In the genomic region with DNA sequence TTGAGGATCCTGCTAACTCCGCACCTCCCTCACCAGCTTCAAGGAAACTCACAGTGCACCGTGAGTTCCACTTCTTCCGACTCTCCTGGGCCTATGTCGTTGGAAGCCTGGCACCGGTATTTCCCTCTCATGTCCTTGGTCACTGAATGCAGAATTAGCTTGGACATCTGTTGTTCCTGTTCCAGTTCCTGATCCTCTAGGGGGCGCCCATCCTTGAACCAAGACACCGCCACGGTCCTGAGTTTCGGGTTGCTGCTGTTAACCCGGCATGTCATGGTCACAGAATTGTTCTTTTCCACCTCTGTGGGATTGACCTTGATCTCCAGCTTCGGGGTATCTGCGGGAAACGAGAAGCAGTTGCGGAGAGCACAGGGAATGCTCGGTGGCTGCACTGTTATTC, we compare ENCODE assay signal across 8 mouse cellular contexts. TPM values are rescaled to one million over a fixed set of nuclear protein-coding genes. Genes with fewer than 3 reads are reported as not detected.
A peak's percentile ranks its signal among the peaks of the same experiment; 100 is the strongest.
DNase-seq lines count a peak whose midpoint lies in the region; ATAC-seq lines count a peak whose summit lies in the region.

No protein-coding gene starts in this region.

- no peaks in the 10 kb centered on the region for H3K4me1 ChIP-seq in intestine, embryonic 16.5 days (ENCODE audit: control insufficient read depth, insufficient read depth, low read length)
- no peaks in the 10 kb centered on the region for H3K4me1 ChIP-seq in midbrain, embryonic 11.5 days (ENCODE audit: control insufficient read depth, insufficient read depth, low read length)

- no peak overlapping the region for H3K4me3 ChIP-seq in intestine, embryonic 16.5 days (ENCODE audit: low read length)
- H3K4me3 ChIP-seq in midbrain, embryonic 11.5 days (ENCODE audit: low read depth, low read length) = no peak overlapping the region

- peak; percentile 61 for DNase-seq in WW6 (ENCODE audit: low read depth, low spot score)
- peak; percentile 73 to 88 for DNase-seq in cerebellum, postnatal 25 days
- DNase-seq in gastrocnemius, postnatal 4 days (ENCODE audit: low spot score in 2 of 2) = peak; percentile 53 to 73
- peak; percentile 63 to 77 for DNase-seq in left cerebral cortex, postnatal 14 days (ENCODE audit: low spot score in 2 of 2)
- DNase-seq in midbrain, embryonic 11.5 days (ENCODE audit: low spot score, missing footprints) = peak; percentile 92
- DNase-seq in right cerebral cortex, postnatal 4 days = peak; percentile 74
- DNase-seq in urinary bladder, postnatal 4 days (ENCODE audit: low spot score in 2 of 2) = peak; percentile 51 to 79

- intact Hi-C loops in left cerebral cortex, postnatal 14 days (cut with DNase I) = no loop called here

- no peaks in the 10 kb centered on the region for H3K36me3 ChIP-seq in intestine, embryonic 16.5 days (ENCODE audit: control insufficient read depth, insufficient read depth, low read length)
- H3K36me3 ChIP-seq in midbrain, embryonic 11.5 days (ENCODE audit: control insufficient read depth, insufficient read depth, low read length) = no peaks in the 10 kb centered on the region

- no peak overlapping the region for H3K9ac ChIP-seq in intestine, embryonic 16.5 days (ENCODE audit: low read depth, low read length)
- H3K9ac ChIP-seq in midbrain, embryonic 11.5 days (ENCODE audit: low read length) = no peak overlapping the region

- peak; percentile 60; the same call in 1 of the 2 replicates for ATAC-seq in intestine, embryonic 16.5 days
- ATAC-seq in midbrain, embryonic 11.5 days (ENCODE audit: low FRiP score) = no peak

- no peak overlapping the region for H3K27ac ChIP-seq in intestine, embryonic 16.5 days (ENCODE audit: low read length)
- no peak overlapping the region for H3K27ac ChIP-seq in midbrain, embryonic 11.5 days (ENCODE audit: low read depth, low read length)

- H3K27me3 ChIP-seq in intestine, embryonic 16.5 days (replicated peaks; ENCODE audit: control insufficient read depth, insufficient read depth, low read length) = no peaks in the 10 kb centered on the region
- H3K27me3 ChIP-seq in midbrain, embryonic 11.5 days (ENCODE audit: control insufficient read depth, insufficient read depth, low read length) = no peaks in the 10 kb centered on the region

- H3K4me2 ChIP-seq in intestine, embryonic 16.5 days (ENCODE audit: low read depth, low read length) = 0 out of 2 replicates have a peak overlapping the region, but pooled peaks have one; percentile 29
- H3K4me2 ChIP-seq in midbrain, embryonic 11.5 days = no peak overlapping the region

- WGBS in intestine, embryonic 16.5 days = 19% methylated on average over 15 of the region's 15 CpGs
- 32% methylated on average over 15 of the region's 15 CpGs for WGBS in midbrain, embryonic 11.5 days

- H3K9me3 ChIP-seq in intestine, embryonic 16.5 days (ENCODE audit: control insufficient read depth, low read length) = no peaks in the 10 kb centered on the region
- no peaks in the 10 kb centered on the region for H3K9me3 ChIP-seq in midbrain, embryonic 11.5 days (ENCODE audit: control insufficient read depth, low read length)

RNA-seq across cellular contexts. Expression of gene Cd22, which starts 7.1 kb away (rescaled TPM):
- under 1 TPM; 0.54 to 0.81 TPM for total RNA-seq in gastrocnemius, postnatal 4 days (2021)
- polyA plus RNA-seq in intestine, embryonic 16.5 days (2015; fragmentation: Nextera tagmentation; extraction: Ambion mirVana) = 0.62 and 0.70 TPM in 2 replicates
- total RNA-seq in left cerebral cortex, postnatal 14 days (2021) = not detected
- not detected in 2 replicates for polyA plus RNA-seq in midbrain, embryonic 11.5 days (2014; fragmentation: Nextera tagmentation; extraction: Ambion mirVana)

RNA-seq across cellular contexts. Expression of gene Ffar1, which starts 11.7 kb away (rescaled TPM):
- total RNA-seq in gastrocnemius, postnatal 4 days (2021) = not detected
- polyA plus RNA-seq in intestine, embryonic 16.5 days (2015; fragmentation: Nextera tagmentation; extraction: Ambion mirVana) = 0.35 and 0.37 TPM in 2 replicates
- not detected for total RNA-seq in left cerebral cortex, postnatal 14 days (2021)
- polyA plus RNA-seq in midbrain, embryonic 11.5 days (2014; fragmentation: Nextera tagmentation; extraction: Ambion mirVana) = not detected in 2 replicates

RNA-seq across cellular contexts. Expression of gene Ffar3, which starts 17.1 kb away (rescaled TPM):
- total RNA-seq in gastrocnemius, postnatal 4 days (2021) = not detected
- 0.78 TPM in 2 replicates for polyA plus RNA-seq in intestine, embryonic 16.5 days (2015; fragmentation: Nextera tagmentation; extraction: Ambion mirVana)
- under 1 TPM in 1 of 2 experiments, not detected in 1; 0.21 TPM for total RNA-seq in left cerebral cortex, postnatal 14 days (2021)
- polyA plus RNA-seq in midbrain, embryonic 11.5 days (2014; fragmentation: Nextera tagmentation; extraction: Ambion mirVana) = not detected in 2 replicates

RNA-seq across cellular contexts. Expression of gene Mag, which starts 41.6 kb away (rescaled TPM):
- 10 to 100 TPM; 11.8 to 12.3 TPM for total RNA-seq in gastrocnemius, postnatal 4 days (2021)
- 0.31 TPM in 2 replicates for polyA plus RNA-seq in intestine, embryonic 16.5 days (2015; fragmentation: Nextera tagmentation; extraction: Ambion mirVana)
- total RNA-seq in left cerebral cortex, postnatal 14 days (2021) = 100 to 1,000 TPM; 112 to 195 TPM
- polyA plus RNA-seq in midbrain, embryonic 11.5 days (2014; fragmentation: Nextera tagmentation; extraction: Ambion mirVana) = 0.44 and 0.47 TPM in 2 replicates

RNA-seq across cellular contexts. Expression of gene Ffar2, which starts 49.5 kb away (rescaled TPM):
- 1 to 10 TPM; 1.8 to 2.5 TPM for total RNA-seq in gastrocnemius, postnatal 4 days (2021)
- 10.9 and 11.7 TPM in 2 replicates for polyA plus RNA-seq in intestine, embryonic 16.5 days (2015; fragmentation: Nextera tagmentation; extraction: Ambion mirVana)
- total RNA-seq in left cerebral cortex, postnatal 14 days (2021) = under 1 TPM in 1 of 2 experiments, not detected in 1; 0.17 TPM
- polyA plus RNA-seq in midbrain, embryonic 11.5 days (2014; fragmentation: Nextera tagmentation; extraction: Ambion mirVana) = not detected in 2 replicates
